Mouse (Mus musculus): ENCODE measurements around the gene Dtl.

- TF ChIP-seq CTCF (IDR thresholded peaks at IDR 0.05; ENCODE audit: borderline replicate concordance, control insufficient read depth, extremely low read depth, insufficient read depth, low read length, poor library complexity), result no peak
- TF ChIP-seq POLR2A (IDR thresholded peaks at IDR 0.05; ENCODE audit: control insufficient read depth, extremely low read depth, insufficient read depth, low read length, poor library complexity), result no peak
Measured at GRCm38 (mm10) chr1:191495051-191495467, 80.3 kb downstream of the Dtl start.

All from thymus, adult 2 months (tissue).